Mouse (Mus musculus): ENCODE data around the gene Ppp4r4. TPM values are rescaled to one million over a fixed set of nuclear protein-coding genes. Genes with fewer than 3 reads are reported as not detected.
A peak's percentile ranks its signal among the peaks of the same experiment; 100 is the strongest.

Ppp4r4 gene
- polyA plus RNA-seq, 1 experiment from 2014 or later = 4.1 TPM

- 81% methylated on average over 4 of the region's 4 CpGs for WGBS
- Histone ChIP-seq H3K27ac (ENCODE audit: low read depth, low read length) (no peak overlapping the region), H3K36me3 (ENCODE audit: control insufficient read depth, insufficient read depth, low read length) (no peaks in the 10 kb centered on the region), H3K4me3 (ENCODE audit: low read length) (no peak overlapping the region), H3K4me2 (ENCODE audit: low read length) (no peak overlapping the region), H3K9ac (ENCODE audit: low read depth, low read length) (no peak overlapping the region), H3K9me3 (ENCODE audit: control insufficient read depth, low read length) (no peaks in the 10 kb centered on the region), H3K4me1 (ENCODE audit: control insufficient read depth, insufficient read depth, low read depth, low read length) (no peaks in the 10 kb centered on the region; the same call in 1 of the 2 replicates), H3K27me3 (replicated peaks; ENCODE audit: control insufficient read depth, insufficient read depth, low read length) (no peaks in the 10 kb centered on the region)
- no peak for ATAC-seq
Measured at GRCm38 (mm10) chr12:103515638-103516037, 16.4 kb upstream of the Ppp4r4 start.

DNA sequence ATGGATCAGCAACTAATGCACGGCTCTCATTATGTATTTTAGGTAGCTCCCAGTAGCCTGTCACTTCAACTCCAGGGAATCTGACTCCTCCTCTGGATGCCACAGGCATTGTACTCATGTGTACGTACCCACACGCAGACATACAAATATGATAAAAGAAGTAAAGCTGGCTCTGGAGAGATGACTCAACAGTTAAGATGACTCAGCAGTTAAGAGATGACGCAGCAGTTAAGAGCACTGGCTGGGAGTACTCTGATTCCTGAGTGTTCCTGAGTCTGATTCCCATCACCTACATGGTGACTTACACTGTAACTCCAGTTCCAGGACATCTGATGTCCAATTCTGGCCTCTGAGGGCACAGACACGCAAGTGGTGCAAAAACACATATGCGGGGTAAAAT lies 13.4 kb upstream of the Ppp4r4 start:
- H3K4me3 ChIP-seq (ENCODE audit: low read length) = no peak overlapping the region
- no peak overlapping the region for H3K9ac ChIP-seq (ENCODE audit: low read depth, low read length)
- H3K27me3 ChIP-seq (replicated peaks; ENCODE audit: control insufficient read depth, insufficient read depth, low read length) = no peaks in the 10 kb centered on the region
- no peaks in the 10 kb centered on the region; the same call in 1 of the 2 replicates for H3K4me1 ChIP-seq (ENCODE audit: control insufficient read depth, insufficient read depth, low read depth, low read length)
- H3K4me2 ChIP-seq (ENCODE audit: low read length) = no peak overlapping the region
- no peak for ATAC-seq
- H3K9me3 ChIP-seq (ENCODE audit: control insufficient read depth, low read length) = no peaks in the 10 kb centered on the region
- no peaks in the 10 kb centered on the region for H3K36me3 ChIP-seq (ENCODE audit: control insufficient read depth, insufficient read depth, low read length)
- H3K27ac ChIP-seq (ENCODE audit: low read depth, low read length) = no peak overlapping the region
- WGBS = 90% methylated on average over 6 of the region's 6 CpGs

GRCm38 (mm10) chr12:103530596-103530995 lies 1.5 kb upstream of the Ppp4r4 start:
- Histone ChIP-seq H3K27ac (ENCODE audit: low read depth, low read length) (no peak overlapping the region), H3K4me1 (ENCODE audit: control insufficient read depth, insufficient read depth, low read depth, low read length) (peaks cover 2% of the 10 kb centered on the region), H3K4me2 (ENCODE audit: low read length) (no peak overlapping the region), H3K4me3 (ENCODE audit: low read length) (no peak overlapping the region), H3K9me3 (ENCODE audit: control insufficient read depth, low read length) (no peaks in the 10 kb centered on the region), H3K36me3 (ENCODE audit: control insufficient read depth, insufficient read depth, low read length) (no peaks in the 10 kb centered on the region), H3K9ac (ENCODE audit: low read depth, low read length) (no peak overlapping the region), H3K27me3 (replicated peaks; ENCODE audit: control insufficient read depth, insufficient read depth, low read length) (no peaks in the 10 kb centered on the region)
- no peak for ATAC-seq
- WGBS = 86% methylated on average over 2 of the region's 2 CpGs

DNA sequence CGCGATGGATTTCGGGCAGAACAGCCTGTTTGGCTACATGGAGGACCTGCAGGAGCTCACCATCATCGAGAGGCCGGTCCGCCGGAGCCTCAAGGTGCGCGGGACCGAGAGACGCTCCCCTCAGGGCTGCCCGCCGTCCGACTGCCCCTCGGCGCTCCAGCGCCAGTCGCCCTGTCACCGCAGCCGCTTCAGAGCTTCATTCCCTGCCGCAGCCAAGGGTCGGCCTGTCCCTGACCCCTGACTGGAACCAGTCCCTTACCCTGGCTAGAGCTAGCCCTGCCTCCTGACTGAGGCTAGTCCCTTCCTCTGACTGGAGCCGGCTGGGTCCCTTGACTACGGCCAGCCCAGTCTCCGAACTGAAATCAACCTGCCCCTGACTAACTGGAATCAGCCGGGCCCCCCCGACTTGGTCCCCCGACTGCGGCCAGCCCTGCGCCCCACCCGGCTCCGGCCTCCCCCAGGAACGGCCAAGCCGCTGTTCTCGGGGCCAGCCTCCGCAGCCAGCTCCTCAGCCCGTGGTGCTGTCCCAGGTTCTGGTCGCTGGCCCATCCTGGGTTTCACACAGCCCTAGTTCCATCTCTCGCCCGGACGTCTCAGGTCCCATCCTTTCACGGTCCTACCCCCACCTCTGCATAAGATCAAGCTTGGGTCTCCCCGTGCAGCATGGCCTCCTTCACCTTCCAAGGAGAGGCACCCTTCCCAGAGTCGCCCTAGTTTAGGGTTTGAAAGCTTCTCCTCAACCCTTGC lies 739 bp downstream of the Ppp4r4 start:
- Histone ChIP-seq H3K36me3 (ENCODE audit: control insufficient read depth, insufficient read depth, low read length) (no peaks in the 10 kb centered on the region), H3K4me1 (ENCODE audit: control insufficient read depth, insufficient read depth, low read depth, low read length) (peaks cover 2% of the 10 kb centered on the region), H3K4me2 (ENCODE audit: low read length) (peak overlapping the region; percentile 90), H3K9me3 (ENCODE audit: control insufficient read depth, low read length) (no peaks in the 10 kb centered on the region), H3K27me3 (replicated peaks; ENCODE audit: control insufficient read depth, insufficient read depth, low read length) (no peaks in the 10 kb centered on the region), H3K4me3 (ENCODE audit: low read length) (peak overlapping the region; percentile 58), H3K9ac (ENCODE audit: low read depth, low read length) (peak overlapping the region; percentile 80), H3K27ac (ENCODE audit: low read depth, low read length) (peak overlapping the region; percentile 44; the same call in 1 of the 2 replicates)
- peak; percentile 67 for ATAC-seq
- under 1% methylated on average over 40 of the region's 44 CpGs for WGBS

DNA sequence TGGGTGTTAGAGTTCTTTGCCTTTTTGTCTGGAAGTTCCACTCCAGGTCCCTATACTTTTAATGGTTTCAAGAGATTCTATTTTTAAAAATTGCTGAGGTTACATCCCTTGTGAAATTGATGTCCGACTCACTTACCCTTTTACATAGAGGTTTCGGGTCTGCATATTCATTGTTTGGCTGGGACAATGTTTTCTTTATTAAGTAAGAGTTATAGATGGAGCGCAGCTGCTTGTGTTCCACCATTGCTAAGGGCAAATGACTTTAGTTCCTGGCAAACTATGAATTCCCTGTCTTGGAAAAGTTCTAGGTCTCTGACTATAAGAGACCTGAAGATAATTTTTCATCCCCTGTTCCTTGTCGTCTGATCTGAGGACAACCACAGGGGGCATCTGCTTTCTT lies 8.3 kb downstream of the Ppp4r4 start:
- no peak overlapping the region for H3K9ac ChIP-seq (ENCODE audit: low read depth, low read length)
- ATAC-seq = no peak
- no peaks in the 10 kb centered on the region for H3K9me3 ChIP-seq (ENCODE audit: control insufficient read depth, low read length)
- H3K4me1 ChIP-seq (ENCODE audit: control insufficient read depth, insufficient read depth, low read depth, low read length) = no peaks in the 10 kb centered on the region
- H3K27ac ChIP-seq (ENCODE audit: low read depth, low read length) = no peak overlapping the region
- no peaks in the 10 kb centered on the region for H3K36me3 ChIP-seq (ENCODE audit: control insufficient read depth, insufficient read depth, low read length)
- no peaks in the 10 kb centered on the region for H3K27me3 ChIP-seq (replicated peaks; ENCODE audit: control insufficient read depth, insufficient read depth, low read length)
- 69% methylated on average over 4 of the region's 4 CpGs for whole genome bisulfite sequencing
- no peak overlapping the region for H3K4me3 ChIP-seq (ENCODE audit: low read length)
- H3K4me2 ChIP-seq (ENCODE audit: low read length) = no peak overlapping the region

DNA sequence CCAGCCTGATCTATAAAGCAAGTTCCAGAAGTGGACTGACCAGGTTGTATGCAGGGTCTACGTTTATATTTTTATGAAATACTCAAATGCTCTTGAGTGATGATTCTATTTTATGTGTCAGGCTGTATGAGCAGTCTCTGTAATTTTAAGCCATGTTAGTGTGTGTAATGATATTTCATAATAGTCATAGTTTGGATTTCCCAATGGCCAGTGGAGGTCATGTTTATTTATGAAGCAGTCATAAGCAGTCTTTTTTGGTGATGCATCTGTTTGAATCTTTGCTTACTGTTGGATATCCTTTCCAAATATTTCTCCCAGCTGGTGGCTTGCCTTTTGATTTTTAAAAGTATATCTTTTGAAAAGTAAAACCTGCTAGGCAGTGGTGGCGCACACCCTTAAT lies 11.3 kb downstream of the Ppp4r4 start:
- no peak overlapping the region for H3K4me3 ChIP-seq (ENCODE audit: low read length)
- no peaks in the 10 kb centered on the region for H3K9me3 ChIP-seq (ENCODE audit: control insufficient read depth, low read length)
- no peak overlapping the region for H3K9ac ChIP-seq (ENCODE audit: low read depth, low read length)
- 88% methylated on average over 2 of the region's 2 CpGs for WGBS
- no peak overlapping the region for H3K27ac ChIP-seq (ENCODE audit: low read depth, low read length)
- H3K36me3 ChIP-seq (ENCODE audit: control insufficient read depth, insufficient read depth, low read length) = no peaks in the 10 kb centered on the region
- no peak for ATAC-seq
- H3K4me1 ChIP-seq (ENCODE audit: control insufficient read depth, insufficient read depth, low read depth, low read length) = no peaks in the 10 kb centered on the region
- H3K4me2 ChIP-seq (ENCODE audit: low read length) = no peak overlapping the region
- H3K27me3 ChIP-seq (replicated peaks; ENCODE audit: control insufficient read depth, insufficient read depth, low read length) = no peaks in the 10 kb centered on the region

- no peak overlapping the region for H3K4me2 ChIP-seq (ENCODE audit: low read length)
- no peaks in the 10 kb centered on the region for H3K4me1 ChIP-seq (ENCODE audit: control insufficient read depth, insufficient read depth, low read depth, low read length)
- no peak overlapping the region for H3K9ac ChIP-seq (ENCODE audit: low read depth, low read length)
- 0 out of 2 replicates have a peak, but pooled peaks have one; percentile 20 for ATAC-seq
- no peak overlapping the region for H3K4me3 ChIP-seq (ENCODE audit: low read length)
- H3K27ac ChIP-seq (ENCODE audit: low read depth, low read length) = no peak overlapping the region
- 5% methylated on average over 3 of the region's 3 CpGs for WGBS
- no peaks in the 10 kb centered on the region for H3K9me3 ChIP-seq (ENCODE audit: control insufficient read depth, low read length)
- H3K36me3 ChIP-seq (ENCODE audit: control insufficient read depth, insufficient read depth, low read length) = no peaks in the 10 kb centered on the region
- no peaks in the 10 kb centered on the region for H3K27me3 ChIP-seq (replicated peaks; ENCODE audit: control insufficient read depth, insufficient read depth, low read length)
Measured at GRCm38 (mm10) chr12:103544213-103544612, 12.1 kb downstream of the Ppp4r4 start.

DNA sequence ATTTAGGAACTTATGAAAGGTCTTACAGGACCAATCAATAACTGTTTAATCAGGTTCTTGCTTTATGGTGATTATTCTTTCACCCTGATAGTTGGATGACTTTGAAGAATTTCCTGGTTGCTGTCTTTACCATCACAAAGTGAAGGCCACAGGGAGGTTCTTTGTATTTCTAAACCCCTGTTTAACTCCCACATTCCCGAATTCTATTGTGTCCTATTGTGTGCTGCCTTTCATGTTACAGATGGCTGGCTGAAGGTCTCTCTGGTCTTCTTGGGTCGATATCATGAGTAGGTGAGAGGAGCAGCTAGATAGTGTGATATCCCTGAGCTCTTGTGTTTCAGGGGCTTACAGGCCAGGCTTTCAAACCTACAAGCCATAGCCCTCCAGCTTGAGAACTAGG lies 15.4 kb downstream of the Ppp4r4 start:
- Histone ChIP-seq H3K4me1 (ENCODE audit: control insufficient read depth, insufficient read depth, low read depth, low read length) (no peaks in the 10 kb centered on the region), H3K27ac (ENCODE audit: low read depth, low read length) (no peak overlapping the region), H3K9me3 (ENCODE audit: control insufficient read depth, low read length) (no peaks in the 10 kb centered on the region), H3K4me2 (ENCODE audit: low read length) (no peak overlapping the region), H3K36me3 (ENCODE audit: control insufficient read depth, insufficient read depth, low read length) (no peaks in the 10 kb centered on the region), H3K27me3 (replicated peaks; ENCODE audit: control insufficient read depth, insufficient read depth, low read length) (no peaks in the 10 kb centered on the region), H3K4me3 (ENCODE audit: low read length) (no peak overlapping the region), H3K9ac (ENCODE audit: low read depth, low read length) (no peak overlapping the region)
- 15% methylated on average over 2 of the region's 2 CpGs for WGBS
- ATAC-seq = no peak

- no peak overlapping the region for H3K27ac ChIP-seq (ENCODE audit: low read depth, low read length)
- no peaks in the 10 kb centered on the region for H3K9me3 ChIP-seq (ENCODE audit: control insufficient read depth, low read length)
- ATAC-seq = no peak
- no peak overlapping the region for H3K4me3 ChIP-seq (ENCODE audit: low read length)
- H3K36me3 ChIP-seq (ENCODE audit: control insufficient read depth, insufficient read depth, low read length) = no peaks in the 10 kb centered on the region
- H3K27me3 ChIP-seq (replicated peaks; ENCODE audit: control insufficient read depth, insufficient read depth, low read length) = no peaks in the 10 kb centered on the region
- no peak overlapping the region for H3K9ac ChIP-seq (ENCODE audit: low read depth, low read length)
- 81% methylated on average over 4 of the region's 4 CpGs for WGBS
- no peaks in the 10 kb centered on the region for H3K4me1 ChIP-seq (ENCODE audit: control insufficient read depth, insufficient read depth, low read depth, low read length)
- H3K4me2 ChIP-seq (ENCODE audit: low read length) = no peak overlapping the region
Measured at GRCm38 (mm10) chr12:103548526-103548925, 16.4 kb downstream of the Ppp4r4 start.
